Mouse (Mus musculus) stomach, embryonic 16.5 days (tissue): ENCODE measurements around the gene Cdh16. TPM values are rescaled to one million over a fixed set of nuclear protein-coding genes. Genes with fewer than 3 reads are reported as not detected.

Source experiments
- ATAC-seq: fragments of 200-750 bp; cut with Nextera tagmentation; 2 replicates; pipeline ENCODE4 v1.8.0; 2017; ENCODE audit warnings: moderate number of reproducible peaks, moderate TSS enrichment; ENCODE audit not compliant: insufficient read depth, low FRiP score
- H3K27ac ChIP-seq: fragments of 300-500 bp; sonication (generic); 2 replicates; pipeline ENCODE4 v1.5.1; 2014; ENCODE audit warnings: low read length
- H3K27me3 ChIP-seq: fragments of 300-500 bp; sonication (generic); 2 replicates; pipeline ENCODE4 v1.6.1; 2014; ENCODE audit warnings: low read length, control low read depth, mixed read lengths; ENCODE audit not compliant: control insufficient read depth, insufficient read depth
- H3K36me3 ChIP-seq: fragments of 300-500 bp; sonication (generic); 2 replicates; pipeline ENCODE4 v1.6.1; 2014; ENCODE audit warnings: low read length; ENCODE audit not compliant: control insufficient read depth, insufficient read depth
- H3K4me1 ChIP-seq: fragments of 300-500 bp; sonication (generic); 2 replicates; pipeline ENCODE4 v1.6.1; 2014; ENCODE audit warnings: low read length, control low read depth, mixed read lengths; ENCODE audit not compliant: control insufficient read depth, insufficient read depth
- H3K4me2 ChIP-seq: fragments of 300-500 bp; sonication (generic); 2 replicates; pipeline ENCODE4 v1.6.1; 2014; ENCODE audit warnings: low read depth, low read length, mixed read lengths
- H3K4me3 ChIP-seq: fragments of 300-500 bp; sonication (generic); replicated peaks from 2 replicates; pipeline ENCODE4 v1.5.1; 2014; ENCODE audit warnings: mild to moderate bottlenecking, low read length
- H3K9ac ChIP-seq: fragments of 300-500 bp; sonication (generic); 2 replicates; pipeline ENCODE4 v1.6.1; 2014; ENCODE audit warnings: low read length
- H3K9me3 ChIP-seq: fragments of 300-500 bp; sonication (generic); replicated peaks from 2 replicates; pipeline ENCODE4 v1.6.1; 2016; ENCODE audit warnings: low read length, control low read depth; ENCODE audit not compliant: control insufficient read depth
- WGBS: fragments of 180-500 bp; shearing (Covaris S2); extraction: QIAGEN DNeasy Blood & Tissue Kit; methylation state at CpG from one replicate; pipeline ENCODE4 v1.1.7; 2014; 5-methylcytosine and 5-hydroxymethylcytosine counted together
- polyA plus RNA-seq: library from polyadenylated mRNA; unstranded; fragments of >200 nt; fragmentation: Nextera tagmentation; extraction: Ambion mirVana; gene quantifications from 2 replicates; pipeline ENCODE4 v1.2.1, GENCODE M21; 2015

Cdh16 gene
- polyA plus RNA-seq, 1 experiment from 2014 or later = 2.0 TPM

DNA sequence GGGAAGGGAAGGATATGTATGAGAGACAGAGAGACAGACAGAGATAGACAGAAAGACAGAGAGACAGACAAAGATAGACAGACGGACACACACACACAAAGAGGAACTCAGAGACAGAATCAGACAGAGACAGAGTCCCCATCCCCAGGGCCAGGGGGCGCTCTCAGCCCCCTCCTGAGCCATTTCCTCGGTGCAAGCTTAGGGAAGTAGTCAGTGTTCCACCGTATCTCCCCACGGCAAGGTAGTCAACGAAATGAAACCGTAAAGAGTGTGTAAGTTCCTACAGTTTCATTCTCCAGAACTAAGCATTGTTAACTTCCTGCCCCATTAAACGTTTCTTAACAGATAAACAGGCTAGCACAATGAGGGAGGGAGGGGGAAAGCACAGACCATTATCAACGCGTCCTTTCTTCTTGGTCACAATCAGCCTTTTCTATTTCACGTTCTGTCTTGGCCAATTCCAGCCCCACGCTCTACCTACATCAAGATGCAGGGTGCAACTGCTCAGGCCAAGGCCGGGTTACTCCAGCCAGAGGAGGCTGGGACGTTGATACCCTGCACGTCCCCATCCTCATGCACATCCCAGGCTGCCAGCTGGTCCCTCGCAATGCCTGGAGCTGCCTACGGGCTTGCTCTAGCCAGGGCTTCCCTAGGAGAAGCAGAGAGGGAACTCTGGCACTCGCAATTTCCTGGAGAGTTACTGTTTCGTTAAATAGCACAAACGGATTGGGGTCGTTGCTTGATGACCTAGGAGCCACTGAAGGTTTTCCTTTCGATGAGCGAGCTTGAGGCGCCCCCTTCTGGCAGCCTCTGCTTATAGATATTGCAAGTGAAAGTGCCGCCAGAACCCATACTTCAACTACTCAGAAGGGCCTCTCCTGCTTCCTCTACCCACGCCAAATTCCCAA is 53.5 kb downstream of the Cdh16 start:
- Histone ChIP-seq H3K4me2 (peak overlapping the region; percentile 96), H3K27ac (no peak overlapping the region), H3K9ac (peak overlapping the region; percentile 64), H3K27me3 (0 out of 2 replicates have a peak, but pooled peaks cover 2% of the 10 kb centered on the region), H3K4me1 (no peaks in the 10 kb centered on the region), H3K9me3 (no peaks in the 10 kb centered on the region), H3K36me3 (no peaks in the 10 kb centered on the region), H3K4me3 (peak overlapping the region; percentile 52)
- 7% methylated on average over 26 of the region's 26 CpGs for WGBS
- ATAC-seq = peak; percentile 76; the same call in 1 of the 2 replicates

DNA sequence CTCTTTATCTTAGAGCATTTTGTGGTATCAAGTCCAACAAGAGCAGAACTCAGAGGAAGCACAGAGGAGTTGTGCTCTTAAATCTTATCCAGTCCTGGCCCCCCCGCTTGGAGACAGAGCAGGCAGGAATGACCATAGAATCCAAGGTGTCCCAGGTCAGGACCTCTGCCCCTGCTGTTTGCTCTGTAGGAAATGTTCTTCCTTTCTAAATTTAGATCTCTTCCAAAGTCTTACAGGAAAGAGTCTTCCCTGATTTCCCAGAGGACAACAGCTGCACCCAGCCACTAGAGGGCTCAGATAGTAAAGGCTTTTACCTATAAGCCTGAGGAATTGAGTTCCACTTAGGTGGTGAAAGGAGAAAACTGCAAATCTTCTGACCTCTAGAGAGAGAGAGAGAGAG is 54.6 kb downstream of the Cdh16 start:
- Histone ChIP-seq H3K27me3 (0 out of 2 replicates have a peak, but pooled peaks cover 2% of the 10 kb centered on the region), H3K9ac (no peak overlapping the region), H3K4me2 (no peak overlapping the region), H3K4me3 (no peak overlapping the region), H3K36me3 (no peaks in the 10 kb centered on the region), H3K9me3 (no peaks in the 10 kb centered on the region), H3K27ac (no peak overlapping the region), H3K4me1 (no peaks in the 10 kb centered on the region; the same call in 1 of the 2 replicates)
- no peak for ATAC-seq
- WGBS = 36% methylated on average over 1 of the region's 1 CpGs

DNA sequence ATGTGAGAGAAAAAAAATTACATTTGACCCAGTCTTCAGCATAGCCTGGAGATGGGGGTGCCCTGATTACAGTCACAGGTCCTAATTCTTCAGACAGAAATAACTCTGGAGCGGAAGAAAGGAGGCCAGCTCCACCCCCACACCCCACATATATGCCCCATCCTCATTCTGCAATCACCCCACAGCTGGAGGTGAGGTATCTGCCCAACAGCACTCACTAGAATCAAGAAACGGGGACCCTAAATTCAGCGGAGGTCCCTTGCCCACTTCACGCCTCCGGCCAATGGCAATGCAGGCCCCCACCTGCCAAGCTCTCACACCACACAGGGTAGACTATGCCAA is 58.8 kb downstream of the Cdh16 start:
- Histone ChIP-seq H3K27ac (no peak overlapping the region), H3K36me3 (no peaks in the 10 kb centered on the region), H3K4me2 (no peak overlapping the region), H3K27me3 (no peaks in the 10 kb centered on the region), H3K9me3 (no peaks in the 10 kb centered on the region), H3K4me3 (no peak overlapping the region), H3K9ac (no peak overlapping the region), H3K4me1 (no peaks in the 10 kb centered on the region; the same call in 1 of the 2 replicates)
- 96% methylated on average over 5 of the region's 5 CpGs for WGBS
- ATAC-seq = no peak

DNA sequence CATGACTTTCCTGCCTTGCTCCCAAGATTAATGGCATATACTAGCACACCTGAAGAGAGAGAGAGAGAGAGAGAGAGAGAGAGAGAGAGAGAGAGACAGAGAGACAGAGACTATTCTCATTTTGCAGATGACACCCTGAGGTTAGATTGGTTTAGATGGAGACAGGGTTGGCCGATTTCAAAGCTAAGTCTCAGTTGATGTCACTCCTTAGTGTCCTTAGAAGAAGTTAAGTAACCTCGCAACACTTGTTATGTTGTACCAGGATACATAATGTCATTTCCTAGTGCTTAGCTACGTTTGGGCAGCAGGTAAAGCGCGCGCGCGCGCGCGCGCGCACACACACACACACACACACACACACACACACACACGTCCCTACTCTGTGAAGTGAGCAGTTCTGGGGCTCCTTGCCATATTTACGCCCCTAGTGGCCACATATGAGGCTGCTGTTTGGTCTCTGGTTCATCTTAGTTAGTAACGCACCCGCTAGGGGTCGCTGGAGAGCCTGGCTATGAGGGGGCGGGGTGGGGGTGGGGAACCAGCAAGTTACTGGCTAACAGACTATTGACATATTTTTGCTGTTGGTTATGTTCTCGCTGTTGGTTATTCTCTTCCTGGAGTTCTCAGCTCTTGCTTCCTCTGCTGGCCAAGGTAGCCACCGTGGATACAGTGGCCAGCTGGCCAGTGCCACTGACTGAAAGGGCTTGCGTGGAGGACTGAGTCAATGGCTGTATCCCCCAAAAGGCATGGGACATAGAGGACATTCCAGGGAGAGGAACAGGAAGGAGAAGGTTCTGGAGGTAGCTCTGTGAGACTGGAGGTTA is 59.4 kb downstream of the Cdh16 start:
- WGBS = 20% methylated on average over 21 of the region's 22 CpGs
- Histone ChIP-seq H3K9ac (no peak overlapping the region), H3K4me1 (no peaks in the 10 kb centered on the region; the same call in 1 of the 2 replicates), H3K36me3 (no peaks in the 10 kb centered on the region), H3K27ac (no peak overlapping the region), H3K4me3 (no peak overlapping the region), H3K4me2 (peak overlapping the region; percentile 31; the same call in 1 of the 2 replicates), H3K9me3 (no peaks in the 10 kb centered on the region), H3K27me3 (no peaks in the 10 kb centered on the region)
- ATAC-seq = peak; percentile 80; the same call in 1 of the 2 replicates

DNA sequence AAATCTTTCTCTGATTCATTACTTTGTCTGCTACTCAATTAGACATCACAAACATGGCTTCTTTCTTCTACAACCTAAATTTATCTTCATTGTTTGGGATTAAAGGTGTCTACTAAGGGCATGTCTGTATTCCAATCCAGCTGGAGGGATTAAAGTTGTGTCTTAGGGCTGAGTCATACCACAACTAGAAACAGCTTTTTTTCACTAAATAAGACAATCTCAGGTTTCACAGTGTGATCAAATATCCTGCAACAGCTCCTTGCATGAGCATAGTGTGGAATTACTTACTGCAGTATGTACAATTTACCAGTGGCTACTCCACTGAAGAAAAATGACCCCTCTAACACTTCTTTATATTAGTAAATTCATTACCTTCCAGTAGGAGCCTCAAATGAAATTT is 63.5 kb downstream of the Cdh16 start:
- H3K9me3 ChIP-seq = no peaks in the 10 kb centered on the region
- no peak for ATAC-seq
- H3K4me3 ChIP-seq = no peak overlapping the region
- H3K9ac ChIP-seq = no peak overlapping the region
- no peaks in the 10 kb centered on the region for H3K36me3 ChIP-seq
- H3K27me3 ChIP-seq = no peaks in the 10 kb centered on the region
- no peaks in the 10 kb centered on the region; the same call in 1 of the 2 replicates for H3K4me1 ChIP-seq
- no peak overlapping the region for H3K4me2 ChIP-seq
- H3K27ac ChIP-seq = no peak overlapping the region

DNA sequence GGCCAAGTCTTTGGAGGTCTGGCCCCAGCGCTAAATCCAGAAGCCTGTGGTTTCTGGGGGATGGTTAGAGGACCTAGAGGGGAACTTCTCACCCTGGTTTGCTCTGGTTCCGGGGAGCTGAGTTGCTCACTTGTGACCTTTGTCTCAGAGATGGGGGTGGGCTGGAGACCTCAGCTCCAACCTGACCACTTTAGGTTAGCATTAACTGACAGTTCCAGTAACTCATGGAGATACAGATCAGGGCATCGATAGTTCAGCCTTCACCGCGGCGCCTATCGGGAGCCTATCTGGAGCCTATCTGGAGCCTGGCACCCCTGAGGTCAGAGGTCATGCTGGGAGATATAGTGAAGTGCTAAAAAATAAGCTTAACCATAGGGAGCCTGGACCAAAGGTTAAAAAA is 67.0 kb downstream of the Cdh16 start:
- H3K9me3 ChIP-seq = no peaks in the 10 kb centered on the region
- ATAC-seq = no peak
- no peak overlapping the region for H3K4me3 ChIP-seq
- H3K9ac ChIP-seq = no peak overlapping the region
- no peaks in the 10 kb centered on the region for H3K27me3 ChIP-seq
- H3K27ac ChIP-seq = no peak overlapping the region
- WGBS = 51% methylated on average over 7 of the region's 7 CpGs
- no peaks in the 10 kb centered on the region for H3K4me1 ChIP-seq
- H3K4me2 ChIP-seq = no peak overlapping the region
- no peaks in the 10 kb centered on the region for H3K36me3 ChIP-seq

DNA sequence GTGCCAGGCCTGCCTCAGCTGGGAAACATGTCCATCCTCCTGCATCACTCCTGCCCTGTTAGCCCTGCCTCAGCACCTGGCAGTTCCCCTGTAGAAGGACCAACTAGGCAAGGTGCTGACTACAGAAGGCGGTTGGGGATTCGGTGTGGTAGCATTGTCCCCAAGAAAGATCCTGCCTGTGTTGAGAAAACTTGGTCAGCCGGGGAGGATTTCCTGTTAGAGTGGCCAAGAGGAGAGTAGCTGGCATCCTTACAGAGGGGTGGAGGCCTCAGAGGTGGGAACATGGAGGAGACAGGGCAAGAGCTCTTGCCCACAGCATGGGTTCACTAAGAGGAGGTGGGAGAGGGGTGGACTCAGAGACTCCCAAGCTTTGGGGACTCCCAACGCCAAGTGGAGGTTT is 69.0 kb downstream of the Cdh16 start:
- Histone ChIP-seq H3K4me3 (no peak overlapping the region), H3K27ac (no peak overlapping the region), H3K9ac (no peak overlapping the region), H3K36me3 (no peaks in the 10 kb centered on the region), H3K27me3 (no peaks in the 10 kb centered on the region), H3K4me2 (no peak overlapping the region), H3K4me1 (no peaks in the 10 kb centered on the region), H3K9me3 (no peaks in the 10 kb centered on the region)
- ATAC-seq = no peak
- 84% methylated on average over 4 of the region's 4 CpGs for WGBS
